Mouse (Mus musculus): ENCODE data around the gene Dnali1. TPM values are rescaled to one million over a fixed set of nuclear protein-coding genes. Genes with fewer than 3 reads are reported as not detected.

Gene Dnali1
- 0.03 and 0.10 TPM in 2 replicates for polyA plus RNA-seq (2012; rRNA removed)

DNA sequence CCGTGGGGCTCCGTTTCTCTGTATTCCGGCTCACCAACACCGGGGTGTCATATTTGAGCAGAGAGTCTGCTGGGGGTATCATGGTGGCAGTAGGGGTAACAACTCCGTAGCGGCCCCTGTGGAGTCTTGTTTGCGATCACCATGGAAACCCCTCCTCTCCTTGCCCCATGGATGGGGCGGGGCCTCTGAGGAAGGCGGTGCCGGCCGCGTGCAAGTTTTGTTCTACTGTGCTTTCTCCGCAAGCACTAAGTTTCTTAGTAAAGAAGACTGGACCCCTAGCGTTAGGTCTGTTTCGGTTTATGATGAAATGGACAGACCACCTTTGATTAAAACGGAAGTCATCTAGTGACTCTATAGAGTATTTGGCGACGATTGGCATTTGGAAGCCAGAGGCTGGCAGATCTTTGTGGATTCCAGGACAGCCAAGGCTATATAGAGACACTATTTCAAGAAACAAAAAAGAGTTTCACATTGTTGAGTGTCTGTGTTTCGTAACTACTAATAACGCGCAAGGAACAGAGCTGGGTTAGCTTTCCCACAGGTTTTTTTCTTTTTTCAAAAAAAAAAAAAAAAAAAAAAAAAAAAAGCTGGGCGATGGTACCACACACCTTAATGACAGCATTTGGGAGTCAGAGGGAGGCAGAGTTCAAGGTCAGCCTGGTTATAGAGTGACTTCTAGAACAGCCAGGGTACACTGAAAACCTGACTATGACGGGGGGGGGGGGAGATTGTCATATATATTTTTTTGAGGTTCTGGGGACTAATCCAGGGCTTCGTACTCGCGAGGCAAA lies at the start of gene Dnali1:
Dnali1 (minus strand) TSS at position 187 of the 791 bp plus-strand sequence.
- no peak for DNase-seq (ENCODE audit: low spot score)

- no peak for DNase-seq (ENCODE audit: low spot score)
Observed at GRCm38 (mm10) chr4:125115081-125115480, 49.6 kb upstream of the Dnali1 start.

DNA sequence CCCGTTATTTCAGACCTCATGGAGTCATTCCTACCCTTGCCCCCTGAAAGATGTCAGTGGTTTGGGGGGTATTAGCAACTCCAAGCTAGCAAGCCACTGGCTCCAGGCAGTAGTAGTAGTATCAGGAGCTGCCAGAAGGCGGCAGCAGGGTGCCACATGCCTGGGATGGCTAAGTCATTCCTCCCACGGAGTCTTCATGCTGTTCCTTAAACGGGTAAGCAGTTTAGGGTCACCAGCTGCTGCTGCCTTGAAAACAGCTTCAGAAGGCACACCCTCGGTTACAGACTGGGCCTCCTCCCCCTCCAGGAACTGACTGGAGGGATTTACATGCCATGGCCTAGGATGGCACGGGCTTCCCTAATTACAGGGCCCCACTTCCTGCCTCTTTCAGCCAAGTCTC lies 49.1 kb upstream of the Dnali1 start:
- DNase-seq (ENCODE audit: low spot score): peak; percentile 76

GRCm38 (mm10) chr4:125105354-125105753 lies 39.9 kb upstream of the Dnali1 start:
- DNase-seq (ENCODE audit: low spot score): no peak

GRCm38 (mm10) chr4:125101334-125101733 lies 35.8 kb upstream of the Dnali1 start:
- DNase-seq (ENCODE audit: low spot score): no peak

- DNase-seq (ENCODE audit: low spot score): peak; percentile 63
Observed at GRCm38 (mm10) chr4:125099458-125099857, 34.0 kb upstream of the Dnali1 start.

GRCm38 (mm10) chr4:125097412-125097811 lies 31.9 kb upstream of the Dnali1 start:
- DNase-seq (ENCODE audit: low spot score): no peak

DNA sequence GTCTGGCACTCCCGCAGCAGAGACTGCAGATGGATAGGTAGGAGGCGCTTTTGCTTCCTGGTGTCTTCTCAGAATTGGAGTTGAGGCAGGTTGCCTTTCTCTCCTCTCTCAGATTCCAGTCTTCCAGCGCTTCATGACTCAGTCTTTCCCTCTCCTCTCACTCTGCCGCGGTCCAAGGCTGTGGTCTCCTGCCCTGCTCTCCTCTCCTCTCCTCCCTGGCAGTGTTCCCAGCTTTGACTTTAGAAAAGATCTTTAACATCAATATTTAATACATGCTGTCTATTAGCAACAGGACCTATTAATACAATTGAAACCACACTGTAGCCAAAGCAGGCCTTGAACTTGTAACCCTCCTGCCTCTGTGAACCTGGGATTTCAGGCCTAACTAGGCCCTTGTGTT lies 30.6 kb upstream of the Dnali1 start:
- DNase-seq (ENCODE audit: low spot score): no peak

DNA sequence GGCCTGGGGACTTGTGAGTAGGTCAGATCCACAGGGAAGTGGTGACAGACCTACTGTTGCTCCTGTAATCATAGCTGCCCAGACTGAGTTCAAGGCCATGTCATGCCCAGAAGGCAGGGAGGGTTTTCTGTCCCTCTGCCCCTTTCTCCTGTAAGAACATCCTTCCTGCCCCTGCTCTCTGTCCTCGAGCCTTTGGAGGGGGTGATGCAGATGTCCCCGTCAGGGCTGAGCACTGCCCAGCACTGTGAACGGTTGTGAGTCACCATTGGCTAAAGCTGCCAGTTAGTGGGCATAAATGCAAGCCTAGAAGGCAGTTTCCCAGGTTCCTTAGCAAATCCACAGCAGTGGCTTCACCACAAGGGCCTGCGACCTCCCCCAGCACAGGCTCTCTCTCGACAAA lies 27.5 kb upstream of the Dnali1 start:
- no peak for DNase-seq (ENCODE audit: low spot score)

DNA sequence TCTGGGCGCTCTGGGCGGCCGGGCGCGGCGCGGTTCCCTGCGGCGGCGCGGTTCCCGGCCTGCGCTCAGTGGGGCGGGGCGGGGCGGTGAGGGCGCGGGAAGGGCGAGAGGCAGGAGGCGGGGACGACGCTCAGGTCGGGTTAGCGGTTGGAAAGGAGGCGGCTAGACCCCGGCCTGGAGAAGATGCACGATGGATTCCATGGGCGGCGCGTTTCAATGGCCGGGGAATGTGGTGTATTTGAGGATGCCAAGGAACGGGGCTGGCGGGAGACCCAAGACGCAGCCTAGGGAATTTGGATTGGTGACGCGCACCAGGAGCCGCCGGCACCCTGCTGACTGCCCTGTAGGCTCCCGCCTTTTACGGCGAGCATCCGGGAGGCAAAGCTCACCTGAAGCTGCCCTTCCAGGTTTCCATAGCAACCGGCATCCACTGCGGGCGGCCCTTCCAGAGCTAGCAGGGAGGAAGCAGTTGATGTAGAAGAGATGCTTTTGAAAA lies 19.9 kb upstream of the Dnali1 start:
- DNase-seq (ENCODE audit: low spot score): no peak

DNA sequence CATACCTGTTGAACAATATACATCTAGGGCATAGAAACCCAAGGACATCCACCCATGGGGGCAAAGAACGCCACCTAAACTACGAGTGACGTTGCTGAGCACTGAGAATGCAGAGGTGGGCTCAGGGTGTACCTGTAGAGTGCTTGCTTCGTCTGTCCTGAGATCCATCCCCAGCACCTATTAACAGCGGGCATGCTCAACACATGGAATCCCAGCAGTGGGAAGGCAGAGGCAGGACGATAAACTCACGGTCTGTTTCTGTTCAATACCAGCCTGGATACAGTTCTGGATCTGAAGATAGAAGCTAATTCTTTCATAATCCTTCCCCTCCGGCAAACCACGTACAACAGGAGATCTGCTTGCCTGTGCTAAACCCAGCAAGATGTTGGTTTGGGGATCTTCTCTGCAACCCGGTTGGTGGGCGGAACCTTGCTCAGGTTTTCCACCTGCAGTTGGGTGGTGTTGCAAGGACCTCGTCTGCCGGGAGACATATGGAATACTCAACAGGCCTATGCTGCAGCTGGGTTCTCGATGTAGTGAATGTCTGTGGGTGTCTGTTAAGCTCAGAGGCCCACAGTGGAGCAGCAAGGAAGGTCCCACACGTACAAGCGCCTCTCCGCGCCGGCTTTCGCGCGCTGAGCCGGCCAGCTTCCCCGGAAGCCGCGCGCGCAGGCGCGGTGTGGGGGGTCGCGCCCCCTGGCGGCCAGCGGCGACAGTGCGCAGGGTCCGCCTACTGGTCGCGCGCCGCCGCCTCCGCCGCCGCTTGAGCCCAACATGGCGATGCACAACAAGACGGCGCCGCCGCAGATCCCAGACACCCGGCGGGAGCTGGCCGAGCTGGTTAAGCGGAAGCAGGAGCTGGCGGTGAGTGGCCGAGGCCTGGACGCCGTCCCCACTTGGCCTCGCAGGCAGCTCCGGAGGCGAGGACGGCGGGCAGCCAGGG lies 19.2 kb upstream of the Dnali1 start, which contains the start of gene Meaf6:
Meaf6 (plus strand) TSS at position 732 of the 943 bp plus-strand sequence.
- peak; percentile 96 for DNase-seq (ENCODE audit: low spot score)

DNA sequence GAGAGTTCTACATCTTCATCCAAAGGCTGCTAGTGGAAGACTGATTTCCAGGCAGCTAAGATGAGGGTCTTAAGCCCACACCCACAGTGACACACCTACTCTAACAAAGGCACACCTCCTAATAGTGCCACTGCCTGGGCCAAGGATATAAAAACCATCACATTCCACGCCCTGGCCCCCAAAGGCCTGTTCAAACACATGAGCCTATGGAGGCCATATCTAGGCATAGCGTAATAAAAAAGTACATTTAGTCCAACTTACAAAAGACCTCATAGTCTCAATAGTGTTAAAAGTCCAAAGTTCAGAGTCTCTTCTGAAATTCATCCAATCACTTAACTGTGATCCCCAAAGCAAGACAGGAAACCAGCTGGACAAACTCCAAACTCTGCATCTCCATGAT lies 13.2 kb upstream of the Dnali1 start:
- no peak for DNase-seq (ENCODE audit: low spot score)

DNA sequence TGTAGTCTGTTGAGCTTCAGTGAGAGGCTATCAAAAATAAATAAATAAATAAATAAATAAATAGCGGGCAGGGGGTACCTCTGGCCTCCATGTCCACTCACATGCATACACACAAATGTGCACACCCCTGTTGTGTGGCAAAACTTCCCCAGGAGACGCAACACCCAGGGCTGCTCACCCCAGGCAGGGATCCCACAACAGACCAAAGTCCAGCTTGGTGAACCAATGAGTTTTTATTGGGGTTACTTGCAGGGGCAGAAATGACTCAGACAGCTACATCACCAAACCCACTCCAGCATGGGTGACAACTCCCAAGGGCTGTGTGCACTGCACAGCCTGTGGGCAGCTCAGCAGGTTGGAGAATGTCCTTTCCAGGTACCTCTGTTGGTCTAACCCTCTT lies 12.2 kb upstream of the Dnali1 start:
- DNase-seq (ENCODE audit: low spot score): no peak

- peak; percentile 88 for DNase-seq (ENCODE audit: low spot score)
Observed at GRCm38 (mm10) chr4:125066490-125067370, 1.2 kb upstream of the Dnali1 start, which contains the start of gene Snip1. Snip1 (plus strand) TSS chr4:125066672.

GRCm38 (mm10) chr4:125063829-125064228 lies 1.7 kb downstream of the Dnali1 start:
- DNase-seq (ENCODE audit: low spot score): no peak

GRCm38 (mm10) chr4:125059025-125059424 lies 6.5 kb downstream of the Dnali1 start:
- DNase-seq (ENCODE audit: low spot score): no peak

- DNase-seq (ENCODE audit: low spot score): no peak
Observed at GRCm38 (mm10) chr4:125058033-125058432, 7.5 kb downstream of the Dnali1 start.

DNA sequence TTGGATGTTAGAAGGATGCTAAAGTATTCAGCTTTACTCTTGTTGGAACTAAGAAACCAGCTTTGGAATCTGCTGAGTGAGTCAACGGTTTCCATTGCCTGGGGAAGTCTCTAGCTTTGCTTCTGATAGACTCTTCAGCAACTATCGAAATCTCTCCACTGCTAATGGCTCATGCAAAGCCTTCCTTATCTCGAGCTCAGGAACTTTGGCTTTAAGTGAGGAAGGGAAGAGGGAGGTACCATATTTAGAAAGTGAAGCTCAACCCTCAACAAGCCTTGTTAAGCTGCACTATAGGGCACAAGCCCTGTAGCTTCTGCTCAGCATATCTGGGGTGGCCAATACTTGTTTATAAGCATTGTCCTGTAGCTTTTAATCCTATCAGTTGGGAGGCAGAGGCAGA lies 8.2 kb downstream of the Dnali1 start:
- no peak for DNase-seq (ENCODE audit: low spot score)

- DNase-seq (ENCODE audit: low spot score): no peak
Observed at GRCm38 (mm10) chr4:125056476-125056875, 9.0 kb downstream of the Dnali1 start.

- DNase-seq (ENCODE audit: low spot score): no peak
Observed at GRCm38 (mm10) chr4:125055385-125055784, 10.1 kb downstream of the Dnali1 start.

DNA sequence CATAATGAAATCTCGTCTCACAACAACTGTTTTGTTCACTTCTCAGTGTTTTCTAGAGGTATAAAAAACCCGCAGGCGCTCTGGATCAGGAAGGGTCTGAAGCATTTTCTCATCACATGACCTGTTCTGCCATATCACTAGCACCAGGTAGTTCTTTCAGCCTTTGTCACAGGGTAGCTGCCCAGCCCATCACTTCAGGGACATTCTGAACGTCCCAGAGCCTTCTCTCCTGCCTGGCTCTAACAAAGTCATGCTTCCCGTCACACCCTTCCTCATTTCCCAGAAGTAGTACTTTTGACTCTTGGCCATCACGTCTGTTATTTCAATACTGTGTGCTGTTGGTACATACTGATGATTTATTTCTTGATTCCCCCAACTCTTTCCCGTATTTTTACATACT lies 21.0 kb downstream of the Dnali1 start:
- DNase-seq (ENCODE audit: low spot score): no peak
